18 mouse cellular contexts compared by ENCODE assay signal in genomic region chr2:117131910-117132309, GRCm38 (mm10).
"Had no signal": no experiment of that assay in that cellular context is flagged by ENCODE, and none has a peak within 500 bp of the region (broad histone marks: within the 10 kb centered on the region; RNA-seq: fewer than 3 reads in every experiment).

No protein-coding gene starts in this region.

- H3K9me3 ChIP-seq: midbrain, embryonic 10.5 days; midbrain, embryonic 12.5 days; neural tube, embryonic 13.5 days; neural tube, embryonic 15.5 days had no signal

- H3K4me1 ChIP-seq: midbrain, embryonic 10.5 days; midbrain, embryonic 12.5 days had no signal

- ATAC-seq: midbrain, embryonic 16.5 days had no signal

- H3K27ac ChIP-seq: midbrain, embryonic 10.5 days; midbrain, embryonic 12.5 days; neural tube, embryonic 13.5 days; neural tube, embryonic 15.5 days had no signal

- H3K27me3 ChIP-seq: midbrain, embryonic 12.5 days; neural tube, embryonic 13.5 days; neural tube, embryonic 15.5 days had no signal

- H3K4me3 ChIP-seq: midbrain, embryonic 10.5 days; midbrain, embryonic 12.5 days; myocyte; neural tube, embryonic 13.5 days; neural tube, embryonic 15.5 days had no signal

- H3K9ac ChIP-seq: lung, embryonic 14.5 days; midbrain, embryonic 12.5 days; neural tube, embryonic 13.5 days; neural tube, embryonic 15.5 days had no signal

- DNase-seq: lung, adult 18-20 months; lung, embryonic 14.5 days; lung, postnatal 4 days; midbrain, embryonic 14.5 days; retina, postnatal 1 day; right cerebral cortex, adult 18-20 months; right cerebral cortex, postnatal 25 days; right cerebral cortex, postnatal 4 days; spleen, adult 18-20 months; thymus, adult 18-20 months; thymus, postnatal 14 days; thymus, postnatal 36 days had no signal

- H3K4me2 ChIP-seq: lung, embryonic 14.5 days; midbrain, embryonic 12.5 days; neural tube, embryonic 13.5 days; neural tube, embryonic 15.5 days had no signal

- H3K36me3 ChIP-seq: midbrain, embryonic 12.5 days; neural tube, embryonic 13.5 days; neural tube, embryonic 15.5 days had no signal
